Mouse (Mus musculus) lung, adult 2 months (tissue): Measurements from ENCODE around the gene Il17re.

Experiments used
- CTCF ChIP-seq: fragments of 200-500 bp; IDR thresholded peaks from 2 replicates; pipeline ENCODE4 v1.5.1; 2011; ENCODE audit warnings: mild to moderate bottlenecking, low read length, control low read depth; ENCODE audit not compliant: insufficient read depth
- POLR2A ChIP-seq: fragments of 200-500 bp; IDR thresholded peaks from 2 replicates; pipeline ENCODE4 v1.6.1; 2011; ENCODE audit warnings: low read depth, mild to moderate bottlenecking, control low read depth, low read length, borderline replicate concordance; ENCODE audit errors: extremely low read depth

DNA sequence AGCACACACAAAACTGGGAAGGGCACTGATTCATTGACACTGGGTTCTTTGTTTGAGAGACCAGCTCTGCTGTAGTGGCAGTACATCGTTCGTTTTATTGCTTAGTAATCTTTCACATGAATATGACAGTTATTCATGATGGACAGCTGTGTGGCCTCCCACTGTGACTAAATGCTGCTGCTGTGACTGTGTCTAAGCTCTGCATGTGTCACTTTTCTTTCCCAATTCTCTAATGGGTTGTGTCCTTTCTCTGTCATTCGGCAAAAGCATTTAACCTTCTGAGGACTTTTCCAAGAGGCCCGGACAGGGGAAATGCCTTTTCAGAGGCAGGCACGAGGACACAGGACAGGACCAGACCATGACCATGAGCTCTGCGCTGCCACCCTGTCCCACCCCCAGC, 55.7 kb downstream of the Il17re start:
- TF ChIP-seq CTCF (no peak), POLR2A (no peak)
